Mouse (Mus musculus) heart, embryonic 10.5 days (tissue): ENCODE results near the gene Cdc42ep1. TPM values are rescaled to one million over a fixed set of nuclear protein-coding genes. Genes with fewer than 3 reads are reported as not detected.
"Not testable (repeated sequence)": the region's sequence is repeated elsewhere in the genome, so short reads cannot be mapped to it uniquely, and the experiment has no call there.

ENCODE experiments used
- DNase-seq: peaks from one replicate; pipeline ENCODE4 v3.0.0-alpha.2; 2017; ENCODE audit warnings: low spot score
- H3K27ac ChIP-seq: fragments of 300-500 bp; sonication (generic); 2 replicates; pipeline ENCODE4 v1.5.1; 2016; ENCODE audit warnings: mild to moderate bottlenecking
- H3K27me3 ChIP-seq: fragments of 300-500 bp; sonication (generic); 2 replicates; pipeline ENCODE4 v1.6.1; 2016; ENCODE audit warnings: mild to moderate bottlenecking; ENCODE audit not compliant: poor library complexity, insufficient read depth, severe bottlenecking
- H3K36me3 ChIP-seq: fragments of 300-500 bp; sonication (generic); 2 replicates; pipeline ENCODE4 v1.6.1; 2016; ENCODE audit warnings: mild to moderate bottlenecking, moderate library complexity
- H3K4me1 ChIP-seq: fragments of 300-500 bp; sonication (generic); 2 replicates; pipeline ENCODE4 v1.6.1; 2016; ENCODE audit warnings: mild to moderate bottlenecking
- H3K4me3 ChIP-seq: fragments of 300-500 bp; sonication (generic); 2 replicates; pipeline ENCODE4 v1.5.1; 2016; ENCODE audit warnings: mild to moderate bottlenecking, moderate library complexity
- H3K9me3 ChIP-seq: fragments of 300-500 bp; sonication (generic); 2 replicates; pipeline ENCODE4 v1.6.1; 2016; ENCODE audit warnings: mild to moderate bottlenecking, moderate library complexity
- WGBS: fragments of 180-500 bp; shearing (Covaris S2); methylation state at CpG from one replicate; pipeline ENCODE4 v1.1.7; 2016; 5-methylcytosine and 5-hydroxymethylcytosine counted together
- polyA plus RNA-seq: library from polyadenylated mRNA; unstranded; fragments of >200 nt; fragmentation: Nextera tagmentation; extraction: Ambion mirVana; gene quantifications from 2 replicates; pipeline ENCODE4 v1.2.1, GENCODE M21; 2016

The Cdc42ep1 gene
- polyA plus RNA-seq, 1 experiment from 2014 or later = 37.3 TPM

DNA sequence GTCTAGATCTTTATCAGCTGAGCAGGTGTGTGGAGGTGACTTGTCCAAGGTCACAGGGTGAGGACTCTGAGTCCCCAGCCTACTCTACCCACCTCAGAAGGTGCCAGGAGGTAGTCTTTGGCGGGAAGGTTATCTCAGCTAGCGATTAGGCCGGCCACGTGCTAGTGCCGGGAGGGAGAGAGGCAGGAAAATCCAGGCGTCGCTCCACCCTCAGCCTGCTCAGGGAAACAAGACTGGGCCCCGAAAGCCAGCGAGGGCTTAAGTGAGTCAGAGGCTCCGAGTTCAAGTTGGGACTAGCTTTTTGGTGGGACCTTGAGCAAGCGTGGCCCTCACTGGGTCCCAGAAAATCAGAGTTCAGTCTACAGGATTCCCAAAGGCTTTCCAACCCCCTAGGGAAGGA lies 2.9 kb downstream of the Cdc42ep1 start:
- Histone ChIP-seq H3K4me3 (peak overlapping the region; percentile 76), H3K9me3 (no peaks in the 10 kb centered on the region), H3K27ac (peak overlapping the region; percentile 96), H3K27me3 (peaks cover 40% of the 10 kb centered on the region), H3K4me1 (peaks cover 84% of the 10 kb centered on the region), H3K36me3 (peaks cover 26% of the 10 kb centered on the region)
- WGBS = 38% methylated on average over 11 of the region's 11 CpGs
- no peak for DNase-seq

DNA sequence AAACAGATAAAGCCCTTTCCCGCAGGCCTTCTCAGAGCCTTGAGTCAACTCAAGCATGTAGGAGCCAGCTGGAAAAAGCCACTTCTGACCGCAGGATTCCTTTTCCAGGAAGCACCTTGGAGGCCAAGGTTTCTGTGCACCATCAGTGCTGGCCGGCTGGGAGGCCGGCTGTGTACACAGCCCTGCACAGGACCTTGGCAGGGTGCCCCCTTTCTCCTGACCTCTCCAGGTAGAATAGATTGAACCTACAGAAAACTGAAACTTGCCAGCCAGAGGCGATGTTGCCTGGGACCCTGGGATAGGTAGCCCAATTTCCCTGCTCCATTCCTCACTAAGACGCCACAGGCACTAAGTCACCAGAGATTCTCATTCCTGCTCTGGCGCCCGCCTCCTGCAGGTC lies 3.4 kb downstream of the Cdc42ep1 start:
- H3K27ac ChIP-seq = peak overlapping the region; percentile 96
- H3K9me3 ChIP-seq = no peaks in the 10 kb centered on the region
- no peak for DNase-seq
- WGBS = 76% methylated on average over 8 of the region's 8 CpGs
- H3K4me1 ChIP-seq = peaks cover 84% of the 10 kb centered on the region
- peak overlapping the region; percentile 76 for H3K4me3 ChIP-seq
- peaks cover 39% of the 10 kb centered on the region for H3K27me3 ChIP-seq
- peaks cover 26% of the 10 kb centered on the region for H3K36me3 ChIP-seq

DNA sequence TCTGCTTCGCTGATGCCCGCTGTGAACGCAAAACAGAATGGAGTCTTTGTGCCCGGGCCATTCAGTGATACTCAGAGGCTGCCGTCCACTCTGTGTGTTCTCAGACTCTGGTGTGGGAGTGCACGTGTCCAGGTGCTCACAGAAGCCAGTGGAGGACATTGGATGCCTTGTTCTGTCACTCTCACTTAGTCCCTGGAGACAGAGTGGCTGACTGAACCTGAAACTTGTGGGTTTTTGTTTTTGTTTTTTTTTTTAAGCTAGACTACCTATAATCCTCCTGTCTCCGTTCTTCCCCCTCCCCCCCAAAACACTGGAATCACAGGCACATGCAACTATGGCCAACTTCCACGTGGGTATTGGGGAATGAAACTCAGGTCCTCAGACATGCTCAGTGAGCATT lies 3.9 kb downstream of the Cdc42ep1 start:
- H3K27ac ChIP-seq = peak overlapping the region; percentile 96; the same call in 1 of the 2 replicates
- WGBS = 83% methylated on average over 8 of the region's 8 CpGs
- peaks cover 84% of the 10 kb centered on the region for H3K4me1 ChIP-seq
- H3K9me3 ChIP-seq = no peaks in the 10 kb centered on the region
- no peak for DNase-seq
- peaks cover 26% of the 10 kb centered on the region for H3K36me3 ChIP-seq
- H3K4me3 ChIP-seq = no peak overlapping the region
- peaks cover 34% of the 10 kb centered on the region for H3K27me3 ChIP-seq

DNA sequence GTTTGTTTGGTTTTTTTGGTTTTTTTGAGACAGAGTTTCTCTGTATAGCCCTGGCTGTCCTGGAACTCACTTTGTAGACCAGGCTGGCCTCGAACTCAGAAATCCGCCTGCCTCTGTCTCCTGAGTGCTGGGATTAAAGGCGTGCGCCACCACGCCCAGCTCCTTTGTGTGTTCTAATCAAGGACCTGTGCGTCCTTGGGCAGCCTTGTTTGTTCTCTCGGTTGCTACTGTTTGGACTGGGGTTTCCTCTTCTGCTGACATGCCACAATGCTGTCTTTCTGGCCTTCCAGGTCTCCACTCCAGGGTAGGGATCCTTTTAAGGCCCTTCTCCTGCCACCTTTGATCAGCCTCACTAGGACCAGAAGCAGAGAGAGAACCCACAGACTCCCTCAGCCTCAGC lies 4.4 kb downstream of the Cdc42ep1 start:
- WGBS = 81% methylated on average over 7 of the region's 7 CpGs

DNA sequence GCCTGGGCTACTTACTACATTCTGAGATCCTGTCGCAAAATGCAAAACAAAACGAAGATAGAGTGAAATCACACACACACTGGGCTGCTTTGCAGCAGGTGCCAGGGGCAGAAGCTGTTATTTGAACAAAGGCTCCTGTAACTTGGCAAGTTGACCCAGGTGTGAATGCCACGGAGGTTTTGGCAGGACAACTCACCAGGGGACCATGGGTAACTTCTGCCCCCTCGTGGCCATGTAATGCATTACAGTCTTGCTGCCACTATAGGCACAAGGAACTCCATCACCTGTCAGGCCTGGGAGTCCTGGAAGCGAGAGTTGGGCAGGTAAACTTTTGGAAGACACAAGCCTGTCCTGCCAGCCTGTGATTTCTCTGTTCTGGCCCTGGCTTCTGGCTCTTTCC lies 6.0 kb downstream of the Cdc42ep1 start:
- Histone ChIP-seq H3K27ac (no peak overlapping the region), H3K36me3 (peaks cover 26% of the 10 kb centered on the region), H3K4me3 (no peak overlapping the region), H3K4me1 (peaks cover 74% of the 10 kb centered on the region), H3K9me3 (no peaks in the 10 kb centered on the region), H3K27me3 (peaks cover 18% of the 10 kb centered on the region; the same call in 1 of the 2 replicates)
- WGBS = 26% methylated on average over 5 of the region's 5 CpGs
- DNase-seq = no peak

More for the DNA sequence above, 4.4 kb downstream of the Cdc42ep1 start:
- Histone ChIP-seq H3K4me1 (peaks cover 84% of the 10 kb centered on the region), H3K27me3 (peaks cover 30% of the 10 kb centered on the region; the same call in 1 of the 2 replicates), H3K36me3 (peaks cover 26% of the 10 kb centered on the region), H3K27ac (0 out of 2 replicates have a peak overlapping the region, but pooled peaks have one; percentile 26)
- H3K4me3 ChIP-seq, H3K9me3 ChIP-seq, DNase-seq: not testable (repeated sequence)

DNA sequence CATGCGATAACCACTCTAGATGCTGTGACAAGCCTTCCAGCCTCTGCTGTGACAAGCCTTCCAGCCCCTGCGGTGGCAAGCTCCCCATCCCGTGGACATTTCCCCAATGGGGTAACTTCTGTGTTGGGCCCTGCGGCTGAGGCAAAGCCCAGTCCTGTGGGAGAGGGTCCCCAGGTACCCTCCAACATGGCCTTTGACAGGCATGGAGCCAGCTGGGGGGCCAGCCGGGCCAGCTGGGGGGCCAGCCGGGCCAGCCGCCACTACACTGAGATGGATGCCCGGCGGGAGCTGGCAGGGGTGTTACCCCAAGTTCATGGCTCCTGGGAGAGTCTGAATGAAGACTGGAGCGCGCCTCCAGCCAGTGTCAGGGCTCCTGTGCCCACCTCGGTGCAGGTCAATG lies 7.1 kb downstream of the Cdc42ep1 start:
- H3K27me3 ChIP-seq = 0 out of 2 replicates have a peak, but pooled peaks cover 7% of the 10 kb centered on the region
- WGBS = 85% methylated on average over 12 of the region's 12 CpGs
- peaks cover 64% of the 10 kb centered on the region for H3K4me1 ChIP-seq
- no peak overlapping the region for H3K4me3 ChIP-seq
- H3K27ac ChIP-seq = peak overlapping the region; percentile 43
- H3K36me3 ChIP-seq = peaks cover 26% of the 10 kb centered on the region
- H3K9me3 ChIP-seq = no peaks in the 10 kb centered on the region
- no peak for DNase-seq

DNA sequence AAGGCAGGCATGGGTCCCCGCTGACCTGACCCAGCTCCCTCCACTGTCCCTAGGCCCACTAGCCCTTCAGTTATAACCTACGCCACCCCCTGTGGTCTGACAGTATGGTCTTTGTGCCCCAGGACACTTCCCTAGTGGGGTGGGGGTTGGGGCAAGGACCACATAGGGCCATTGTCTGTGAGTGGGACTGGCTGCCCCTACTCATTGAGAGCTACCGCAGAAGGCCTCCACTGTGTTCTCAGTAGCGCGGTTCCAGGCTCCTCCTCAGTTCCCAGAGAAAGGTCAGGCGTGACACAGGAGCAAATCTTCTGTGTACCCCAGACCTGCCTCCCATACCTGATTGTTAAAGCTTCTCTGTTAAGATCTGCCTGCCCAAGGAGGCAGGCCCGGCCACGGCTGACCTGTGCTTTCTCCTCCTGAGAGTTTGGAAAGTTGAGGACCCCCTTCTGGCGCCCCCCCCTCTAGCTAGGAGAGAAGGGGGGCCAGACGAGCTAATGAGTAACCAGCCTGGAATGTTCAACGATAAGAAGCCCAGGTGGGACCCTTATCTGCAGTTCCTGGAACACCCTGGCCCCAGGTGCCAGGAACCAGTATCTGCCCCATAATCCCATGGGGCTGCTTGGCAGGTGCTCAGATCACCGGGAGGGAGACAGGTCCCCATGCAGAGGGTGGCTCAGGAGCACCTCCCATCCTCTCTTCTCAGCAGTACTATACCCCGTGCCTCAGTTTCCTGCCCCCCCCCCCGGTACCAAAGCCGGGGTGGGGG lies 7.8 kb downstream of the Cdc42ep1 start:
- peaks cover 56% of the 10 kb centered on the region for H3K4me1 ChIP-seq
- no peaks in the 10 kb centered on the region for H3K9me3 ChIP-seq
- WGBS = 63% methylated on average over 15 of the region's 15 CpGs
- H3K36me3 ChIP-seq = peaks cover 26% of the 10 kb centered on the region
- H3K4me3 ChIP-seq = no peak overlapping the region
- H3K27ac ChIP-seq = peak overlapping the region; percentile 43
- 0 out of 2 replicates have a peak, but pooled peaks cover 4% of the 10 kb centered on the region for H3K27me3 ChIP-seq
- DNase-seq = no peak

DNA sequence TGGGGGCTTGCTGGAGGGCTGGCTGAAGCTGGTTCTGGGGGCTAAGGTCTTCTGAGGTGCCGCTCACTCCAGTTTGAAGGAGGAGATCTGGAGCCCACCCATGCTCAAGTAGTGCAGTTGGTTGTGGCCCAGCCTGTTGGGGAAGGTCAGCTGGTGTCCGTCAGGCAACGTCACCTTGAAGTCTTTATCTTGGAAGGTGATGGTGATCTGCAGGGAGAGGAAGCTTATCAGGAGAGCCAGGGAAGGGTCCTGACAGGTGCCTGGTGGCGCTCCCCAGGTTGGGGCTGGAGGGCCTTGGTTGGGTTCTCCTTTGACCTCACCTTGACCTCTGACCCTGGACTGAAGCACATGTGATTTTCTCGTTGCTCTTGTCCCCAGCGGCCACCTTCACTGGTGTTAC lies 8.5 kb downstream of the Cdc42ep1 start:
- peaks cover 49% of the 10 kb centered on the region for H3K4me1 ChIP-seq
- peak overlapping the region; percentile 43 for H3K27ac ChIP-seq
- 37% methylated on average over 6 of the region's 6 CpGs for WGBS
- no peak overlapping the region for H3K4me3 ChIP-seq
- peaks cover 25% of the 10 kb centered on the region for H3K36me3 ChIP-seq
- H3K27me3 ChIP-seq = 0 out of 2 replicates have a peak, but pooled peaks cover 5% of the 10 kb centered on the region
- no peaks in the 10 kb centered on the region for H3K9me3 ChIP-seq
- DNase-seq = no peak

DNA sequence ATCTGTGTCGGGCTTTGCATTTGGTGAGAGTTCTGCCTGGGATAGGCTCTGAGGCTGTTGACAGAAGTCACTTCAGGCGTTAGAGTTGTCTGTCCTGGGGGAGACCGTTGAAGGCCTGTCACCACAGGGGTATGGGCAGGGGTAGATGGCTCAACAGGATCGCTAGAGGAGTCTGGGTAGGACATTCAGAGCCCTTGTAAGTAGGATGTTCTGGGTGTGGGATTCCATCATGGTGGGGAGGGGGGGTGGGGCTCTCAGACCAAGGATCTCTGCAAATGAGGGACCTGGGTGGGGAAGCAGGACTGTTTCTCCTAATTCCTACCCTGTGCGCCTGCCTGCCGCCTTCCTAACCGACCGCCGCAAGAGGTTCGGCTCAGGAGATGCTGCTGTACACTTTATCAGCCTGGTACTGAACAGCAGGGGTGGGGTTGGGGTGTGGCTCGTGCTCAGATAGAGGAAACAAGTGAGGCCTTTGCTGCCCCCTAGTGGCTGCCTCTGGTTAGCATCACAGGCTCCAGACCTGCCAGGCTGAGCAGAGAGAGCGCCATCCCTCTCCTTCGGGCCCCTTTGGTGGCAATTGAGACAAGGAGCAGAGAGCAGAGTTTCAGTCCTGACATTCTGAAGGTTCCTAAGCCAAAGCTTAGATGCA lies 9.2 kb downstream of the Cdc42ep1 start:
- peaks cover 46% of the 10 kb centered on the region for H3K4me1 ChIP-seq
- no peaks in the 10 kb centered on the region for H3K9me3 ChIP-seq
- 5% methylated on average over 13 of the region's 13 CpGs for WGBS
- H3K36me3 ChIP-seq = peaks cover 22% of the 10 kb centered on the region
- peak overlapping the region; percentile 19; the same call in 1 of the 2 replicates for H3K4me3 ChIP-seq
- no peak overlapping the region for H3K27ac ChIP-seq
- peak; percentile 95 for DNase-seq
- 0 out of 2 replicates have a peak, but pooled peaks cover 8% of the 10 kb centered on the region for H3K27me3 ChIP-seq

DNA sequence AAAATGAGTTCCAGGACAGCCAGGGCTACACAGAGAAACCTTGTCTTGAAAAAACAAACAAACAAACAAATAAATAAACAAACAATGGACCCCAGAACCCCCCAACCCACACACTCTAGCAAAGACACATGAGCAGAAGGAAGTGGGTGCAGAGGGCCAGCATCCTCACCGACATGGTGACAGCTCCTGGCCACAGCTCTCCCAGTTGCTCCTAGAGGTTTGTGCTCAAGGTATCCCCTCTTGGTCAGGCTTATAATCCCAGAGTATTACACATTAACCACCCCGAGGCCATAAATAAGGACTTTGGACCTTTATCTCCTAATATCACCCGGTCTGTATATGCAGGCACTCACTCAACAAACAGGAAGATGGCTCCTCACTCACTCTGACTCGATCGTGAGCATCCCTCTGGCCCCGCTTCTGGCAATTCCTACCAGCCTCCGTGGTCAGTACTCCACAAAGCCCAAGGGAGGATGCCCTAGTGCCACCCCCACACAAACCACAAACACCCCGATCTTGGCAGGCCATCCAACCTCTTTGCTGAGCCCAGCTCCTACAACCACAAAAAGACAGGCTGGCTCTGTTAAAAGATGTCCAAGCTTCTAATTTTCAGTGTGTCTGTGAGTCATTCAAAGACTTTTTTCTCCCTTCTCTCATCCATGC lies 13.0 kb downstream of the Cdc42ep1 start, which contains the start of gene Lgals2:
Lgals2 (minus strand) TSS at position 227 of the 663 bp plus-strand sequence.
- Histone ChIP-seq H3K4me3 (no peak within 1 kb of the TSS), H3K4me1 (peaks cover 41% of the 10 kb centered on the region), H3K36me3 (no peaks in the 10 kb centered on the region), H3K9me3 (no peaks in the 10 kb centered on the region), H3K27ac (no peak within 1 kb of the TSS), H3K27me3 (0 out of 2 replicates have a peak, but pooled peaks cover 4% of the 10 kb centered on the region)
- 75% methylated on average over 8 of the region's 8 CpGs for WGBS
- DNase-seq = no peak

DNA sequence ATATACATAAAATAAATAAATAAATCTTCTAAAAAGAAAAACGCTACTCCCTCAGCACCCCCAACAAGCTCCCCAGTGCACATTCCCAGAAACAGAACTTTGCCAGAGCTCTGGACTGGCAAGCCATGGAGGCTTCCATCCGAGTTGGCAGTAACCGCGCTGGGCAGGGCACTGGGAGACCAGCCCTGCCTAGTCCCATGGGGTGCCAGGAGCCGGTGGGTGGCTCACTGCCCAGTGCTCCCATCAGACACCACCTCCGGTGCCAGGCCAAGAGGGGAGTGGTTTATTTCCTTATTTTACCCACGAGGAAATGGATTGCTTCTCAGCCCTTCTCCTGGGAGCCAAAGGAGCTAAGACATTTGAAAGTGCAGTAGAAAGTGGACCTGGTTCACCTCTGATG lies 14.6 kb downstream of the Cdc42ep1 start:
- H3K27me3 ChIP-seq = 0 out of 2 replicates have a peak, but pooled peaks cover 7% of the 10 kb centered on the region
- no peaks in the 10 kb centered on the region for H3K9me3 ChIP-seq
- H3K27ac ChIP-seq = no peak overlapping the region
- WGBS = 82% methylated on average over 7 of the region's 7 CpGs
- no peak overlapping the region for H3K4me3 ChIP-seq
- H3K36me3 ChIP-seq = no peaks in the 10 kb centered on the region
- peaks cover 25% of the 10 kb centered on the region for H3K4me1 ChIP-seq
- DNase-seq = no peak

DNA sequence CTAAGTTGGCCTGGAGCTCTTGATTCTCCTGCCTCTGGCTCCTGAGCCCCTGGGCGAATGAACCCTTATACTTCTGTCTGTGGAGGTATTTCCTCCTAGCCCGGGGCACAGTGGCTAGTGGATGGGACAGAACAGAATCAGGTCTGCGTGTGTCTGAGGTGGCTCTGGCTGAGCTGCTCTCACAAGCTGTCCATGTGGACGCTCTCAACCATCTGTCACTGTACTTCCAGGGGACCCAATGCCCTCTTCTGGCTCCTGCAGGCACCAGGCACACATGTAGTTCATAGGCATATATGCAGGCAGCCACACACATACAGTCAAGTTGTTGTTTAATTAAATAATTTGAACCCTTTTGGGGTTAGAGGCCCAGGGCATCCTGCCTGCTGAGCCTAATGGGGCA lies 16.9 kb downstream of the Cdc42ep1 start:
- DNase-seq = no peak
- no peak overlapping the region for H3K4me3 ChIP-seq
- no peaks in the 10 kb centered on the region for H3K9me3 ChIP-seq
- H3K27me3 ChIP-seq = 0 out of 2 replicates have a peak, but pooled peaks cover 18% of the 10 kb centered on the region
- H3K27ac ChIP-seq = no peak overlapping the region; the same call in 1 of the 2 replicates
- no peaks in the 10 kb centered on the region for H3K36me3 ChIP-seq
- H3K4me1 ChIP-seq = peaks cover 25% of the 10 kb centered on the region
- WGBS = 67% methylated on average over 4 of the region's 4 CpGs
